Mouse (Mus musculus): Measurements from ENCODE around the gene Mov10l1. TPM values are rescaled to one million over a fixed set of nuclear protein-coding genes. Genes with fewer than 3 reads are reported as not detected.

Mov10l1 gene
- total RNA-seq (2021), result under 1 TPM in 1 of 2 experiments, not detected in 1; 0.53 TPM
- long read RNA-seq, experiment 1, result 0 reads
- long read RNA-seq, experiment 2, result 0 reads

DNA sequence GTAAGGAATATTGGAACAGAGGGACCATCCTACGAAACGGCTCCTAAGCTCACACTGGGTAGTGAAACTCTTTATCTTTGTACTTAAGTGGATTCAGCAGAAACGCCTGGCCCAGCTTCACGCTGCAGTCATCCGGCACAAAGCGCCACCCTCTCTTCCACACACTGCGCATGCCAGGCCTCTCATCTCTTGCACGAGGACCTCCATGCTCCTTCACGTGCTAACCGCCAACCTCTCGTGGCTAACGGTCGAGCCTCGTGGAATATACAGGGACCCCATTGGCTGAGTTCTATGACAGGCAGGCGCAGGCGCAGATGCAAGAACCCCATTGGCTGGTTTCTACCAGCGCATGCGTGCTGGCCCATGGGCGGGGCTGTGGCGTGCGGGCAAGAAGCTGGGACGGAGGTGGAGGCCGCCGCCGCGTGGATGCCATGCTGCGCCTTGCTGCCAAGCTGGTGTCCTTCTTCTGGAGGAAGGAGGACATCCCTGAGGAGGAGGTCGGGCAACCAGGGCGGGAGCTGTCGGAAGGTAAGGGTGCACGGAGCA lies at the start of gene Mov10l1:
TSS of gene Mov10l1 (plus strand) at position 376 of the 546 bp plus-strand sequence.
- no peak for DNase-seq (ENCODE audit: low spot score in 2 of 2)

DNA sequence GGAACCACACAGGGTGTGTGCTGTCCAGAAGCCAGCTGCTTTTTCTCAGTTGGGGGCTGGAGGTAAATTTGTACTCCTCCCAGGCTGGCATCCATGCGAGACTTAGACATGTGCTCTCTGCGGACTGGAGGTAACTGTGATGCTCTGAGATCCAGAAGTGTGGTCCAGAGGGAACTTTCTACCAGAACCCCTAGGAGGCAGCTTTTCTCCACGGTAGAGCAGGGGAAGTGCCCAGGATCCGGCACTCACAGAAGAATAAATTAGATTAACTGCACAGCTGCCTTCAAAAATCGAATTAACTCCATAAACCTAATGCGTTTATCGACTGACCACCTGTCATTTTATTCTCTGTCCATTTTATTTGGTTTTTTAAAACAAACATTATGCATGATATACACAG lies 48.6 kb upstream of the Mov10l1 start:
- DNase-seq (ENCODE audit: low spot score in 2 of 2), result no peak

DNA sequence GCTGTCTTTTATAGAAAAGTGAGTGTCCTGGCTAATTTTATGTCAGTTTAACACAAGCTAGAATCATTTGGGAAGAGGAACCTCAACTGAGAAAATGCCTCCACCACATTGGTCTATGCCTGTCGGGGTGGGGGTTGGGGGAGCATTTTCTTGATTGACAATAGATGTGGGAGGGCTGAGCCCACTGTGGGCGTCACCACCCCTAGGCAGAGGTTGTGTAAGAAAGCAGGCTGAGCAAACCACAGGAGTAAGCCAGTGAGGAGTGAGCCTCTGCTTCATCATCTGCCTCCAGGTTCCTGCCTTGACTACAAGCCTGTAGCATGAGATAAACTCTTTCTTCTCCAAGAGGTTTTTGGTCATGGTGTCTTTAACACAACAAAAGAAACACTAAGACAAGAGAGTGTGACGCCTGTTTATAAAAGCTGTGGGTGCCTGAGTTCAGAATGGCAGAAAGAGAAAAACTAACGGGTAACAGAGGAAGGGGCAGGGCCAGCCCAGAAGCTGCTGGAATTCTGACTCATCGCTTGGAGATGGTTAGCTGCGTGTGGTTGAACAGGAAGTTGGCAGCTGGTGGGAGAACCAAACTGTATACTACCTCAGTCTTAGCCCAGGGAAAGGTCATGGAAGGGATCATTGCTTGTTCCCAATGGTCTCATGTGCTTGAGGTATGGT lies 46.0 kb upstream of the Mov10l1 start:
- DNase-seq (ENCODE audit: low spot score in 2 of 2), result no peak

DNA sequence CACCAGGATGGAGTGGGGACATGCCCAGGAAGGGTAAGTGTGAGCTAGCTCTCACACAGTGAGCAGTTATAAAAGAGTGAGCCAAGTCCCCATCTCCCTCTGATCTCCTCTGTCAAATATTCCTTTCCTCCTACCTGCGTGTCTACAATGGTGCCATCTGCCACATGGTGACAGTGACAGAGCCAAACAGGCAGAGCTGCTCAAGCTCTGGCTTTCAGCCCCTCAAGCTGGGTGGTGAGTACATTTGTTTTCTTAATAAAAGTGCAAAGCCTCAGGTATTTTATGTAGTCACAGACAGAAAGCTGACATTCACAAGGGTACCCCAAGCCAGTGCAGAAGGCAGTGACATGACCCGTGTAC lies 45.4 kb upstream of the Mov10l1 start:
- no peak for DNase-seq (ENCODE audit: low spot score in 2 of 2)

DNA sequence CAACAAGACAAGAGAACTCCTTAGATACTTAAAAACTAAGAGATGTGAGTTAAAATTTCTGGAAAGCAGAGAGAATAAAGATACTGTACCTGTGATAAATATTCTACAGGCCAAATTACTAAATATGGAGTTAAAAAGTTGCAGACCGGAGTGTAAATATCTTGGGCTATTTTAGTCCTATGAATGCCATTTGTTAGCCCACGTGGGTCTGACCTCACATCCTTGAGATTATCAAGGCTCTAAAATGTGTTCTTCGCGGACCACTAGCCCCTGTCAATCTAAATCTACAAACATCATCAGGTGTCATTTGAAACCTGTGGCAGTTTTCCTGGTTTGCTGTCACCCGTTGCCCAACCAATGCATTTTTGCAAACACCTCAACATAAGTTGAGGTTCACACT lies 39.9 kb upstream of the Mov10l1 start:
- no peak for DNase-seq (ENCODE audit: low spot score in 2 of 2)

DNA sequence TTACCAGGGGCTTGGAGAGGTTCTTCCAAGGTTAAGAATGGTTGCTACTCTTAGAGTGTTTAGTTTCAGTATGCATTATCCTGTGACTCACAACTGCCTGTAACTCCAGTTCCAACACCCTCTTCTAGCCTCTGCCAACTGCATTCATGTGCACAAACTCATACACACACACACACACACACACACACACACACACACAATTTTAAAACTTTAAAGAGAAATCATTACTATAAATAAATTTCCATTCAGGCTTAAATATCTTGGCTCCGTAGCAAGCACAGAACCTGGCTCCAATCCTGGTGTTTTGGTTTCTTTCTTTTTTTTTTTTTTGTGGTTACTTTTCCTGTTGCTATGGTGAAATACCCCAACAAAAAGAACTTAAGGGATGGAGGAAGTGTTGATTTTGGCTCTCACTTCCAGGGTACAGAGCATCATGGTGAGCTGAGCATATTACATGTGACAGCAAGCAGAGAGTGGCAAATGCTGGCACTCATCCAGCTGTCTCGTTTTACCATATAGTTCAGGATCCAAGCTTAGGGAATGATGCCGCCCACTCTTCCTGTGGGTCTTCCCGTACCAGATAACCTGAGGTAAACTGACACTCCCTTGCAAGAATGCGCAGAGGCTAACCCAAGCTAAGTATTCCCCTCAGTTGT lies 38.7 kb upstream of the Mov10l1 start:
- no peak for DNase-seq (ENCODE audit: low spot score in 2 of 2)

DNA sequence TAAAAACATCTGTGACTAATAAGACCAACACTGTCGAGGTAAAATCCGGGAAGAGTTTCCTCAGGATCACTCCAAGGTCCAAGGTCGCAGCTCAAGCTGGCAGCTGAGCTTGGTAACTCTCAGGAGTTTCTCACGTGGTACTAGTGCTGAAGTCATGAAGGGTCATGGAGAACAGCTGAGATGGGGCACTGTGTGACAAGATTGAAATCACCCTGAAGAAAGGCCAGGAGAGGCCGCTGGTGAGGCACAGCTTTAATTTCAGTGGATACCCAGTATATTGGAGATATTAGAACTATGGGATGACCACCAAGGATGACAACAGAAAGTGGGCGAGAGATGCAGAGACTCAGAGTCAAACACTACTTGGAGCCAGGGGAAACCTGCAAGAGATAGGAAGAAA lies 35.9 kb upstream of the Mov10l1 start:
- DNase-seq (ENCODE audit: low spot score in 2 of 2), result no peak

DNA sequence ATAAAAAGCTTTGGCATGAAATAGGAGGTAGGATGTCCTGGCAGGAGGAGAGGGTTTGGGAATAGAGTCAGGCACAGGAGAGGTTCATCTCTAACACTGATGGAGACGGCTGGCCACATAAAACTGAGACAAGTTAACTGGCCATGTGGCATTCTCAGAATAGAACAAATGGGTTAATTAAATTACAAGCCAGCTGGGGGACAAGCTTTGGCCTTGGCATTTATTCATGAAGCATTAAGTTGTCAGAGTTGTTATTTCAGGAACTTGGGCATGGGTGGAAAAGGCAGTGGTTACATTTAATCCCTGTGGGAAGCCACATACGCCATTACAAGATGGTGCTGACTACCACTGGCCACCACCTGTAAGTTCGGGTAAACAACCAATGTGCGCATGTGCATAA lies 31.5 kb upstream of the Mov10l1 start:
- no peak for DNase-seq (ENCODE audit: low spot score in 2 of 2)

DNA sequence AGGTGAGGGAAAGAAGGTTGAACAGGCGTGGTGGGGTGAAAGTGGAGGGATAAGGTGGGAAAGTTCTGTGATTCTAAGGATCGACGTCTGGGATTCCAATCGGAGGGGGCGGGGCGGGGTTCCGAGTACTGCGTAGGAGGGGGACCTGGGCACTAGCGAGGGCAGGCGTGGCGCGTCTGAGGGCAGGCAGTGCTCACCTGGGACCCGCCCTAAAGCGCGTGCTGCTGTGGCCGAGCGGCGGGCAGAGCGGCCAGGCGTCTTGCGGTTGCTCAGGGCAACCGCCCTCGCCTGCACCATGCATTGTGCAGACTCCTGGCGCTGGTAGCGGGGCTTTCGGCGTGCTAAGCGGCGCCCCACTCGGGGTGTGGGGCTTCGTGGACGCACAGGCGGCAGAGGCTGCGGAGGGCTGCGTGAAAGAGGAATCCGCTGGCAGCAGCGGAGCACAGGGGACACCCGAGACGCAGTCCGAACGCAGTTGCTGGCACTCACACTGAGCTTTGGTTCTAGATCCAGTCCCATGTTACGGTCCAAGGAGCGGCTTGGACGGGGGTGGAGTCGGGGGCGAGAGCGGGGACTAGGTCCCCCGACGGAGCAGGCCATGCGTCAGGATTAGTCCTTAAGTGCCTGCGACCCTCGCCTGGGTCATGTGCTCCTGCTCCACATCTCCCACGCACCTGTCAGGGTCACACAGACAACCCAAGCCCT lies 28.2 kb upstream of the Mov10l1 start, which contains the start of gene Ttll8:
TSS of gene Ttll8 (minus strand) at position 51 of the 705 bp plus-strand sequence.
- DNase-seq (ENCODE audit: low spot score in 2 of 2), result no peak

DNA sequence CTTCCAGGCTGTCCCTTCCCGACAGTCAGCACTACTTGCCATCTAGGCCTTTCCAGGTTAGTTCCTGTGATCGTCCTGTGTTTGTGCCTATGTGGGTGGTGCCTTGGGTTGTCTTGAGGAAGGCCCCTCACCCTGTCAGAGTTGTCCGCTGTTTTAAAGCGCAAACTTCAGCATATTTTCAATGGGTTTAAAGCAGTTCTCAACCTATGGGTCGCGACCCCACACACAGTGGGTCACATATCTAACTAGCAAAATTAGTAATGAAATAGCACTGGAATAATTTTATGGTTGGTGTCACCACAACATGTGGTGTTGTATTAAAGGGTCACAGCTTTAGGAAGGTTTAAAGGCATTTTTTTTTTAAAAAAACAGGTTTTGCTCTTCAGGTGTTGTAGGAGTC lies 27.4 kb upstream of the Mov10l1 start:
- DNase-seq (ENCODE audit: low spot score in 2 of 2), result no peak

DNA sequence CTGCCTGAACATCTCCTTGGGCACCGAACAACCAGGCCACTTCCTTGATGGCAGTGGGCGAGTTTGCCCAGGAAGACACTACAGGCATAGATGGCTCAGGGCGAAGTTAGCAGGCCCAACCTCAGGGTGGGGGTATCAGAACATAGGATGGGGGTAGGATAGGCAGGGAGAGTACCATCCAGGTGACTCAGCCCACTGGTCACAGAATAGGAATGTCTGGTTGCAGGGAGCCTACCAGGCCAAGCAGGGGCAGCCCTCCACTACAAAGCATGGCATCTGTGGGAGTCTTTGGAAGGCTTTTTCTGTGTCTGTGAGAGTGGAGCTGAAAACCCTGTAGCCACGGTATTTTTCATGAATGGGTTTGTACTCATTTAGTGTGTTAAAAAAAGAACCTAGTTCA lies 25.2 kb upstream of the Mov10l1 start:
- no peak for DNase-seq (ENCODE audit: low spot score in 2 of 2)

DNA sequence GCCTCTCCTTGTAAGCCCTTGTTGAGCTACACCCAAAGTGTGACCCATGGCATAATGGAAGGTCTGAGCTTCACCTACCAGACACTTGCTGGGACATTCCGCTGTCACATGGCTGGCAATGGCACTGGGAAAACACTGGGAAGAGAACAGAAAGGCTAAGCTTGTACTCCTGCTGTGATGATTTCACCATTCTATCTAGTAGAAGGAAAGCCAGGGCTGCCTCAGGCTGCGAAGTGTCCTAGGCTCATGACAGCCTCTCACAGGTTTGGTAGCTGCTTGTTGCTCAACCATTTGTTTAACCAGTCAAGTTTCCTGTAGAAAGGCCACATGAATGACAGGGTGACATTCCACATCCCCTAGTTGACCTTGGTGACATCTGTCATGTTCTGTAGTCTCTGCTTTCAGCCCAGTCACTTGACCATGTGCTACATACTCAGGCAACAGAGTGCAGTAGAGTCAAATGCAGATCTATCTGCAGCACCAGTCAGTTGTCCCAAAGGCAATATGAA lies 18.6 kb upstream of the Mov10l1 start:
- no peak for DNase-seq (ENCODE audit: low spot score in 2 of 2)

DNA sequence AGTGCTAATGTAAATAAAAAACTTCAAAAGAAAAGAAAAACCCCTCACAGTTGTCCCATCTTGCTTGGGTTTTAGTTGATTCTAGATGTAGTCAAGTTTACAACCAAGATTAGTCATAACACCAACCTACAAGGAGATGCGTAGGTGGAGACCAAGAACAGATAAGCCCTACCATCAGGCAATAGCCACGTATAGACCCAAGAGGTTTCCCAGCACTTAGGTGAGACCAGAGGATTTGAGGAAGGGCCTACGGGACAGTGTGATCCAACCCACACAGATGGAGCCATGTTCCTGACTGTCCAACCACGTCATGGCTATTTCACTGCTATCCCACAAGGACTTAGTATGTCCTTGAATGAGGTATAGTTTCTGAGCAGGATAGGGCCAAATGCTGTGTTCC lies 10.4 kb upstream of the Mov10l1 start:
- DNase-seq (ENCODE audit: low spot score in 2 of 2), result no peak

DNA sequence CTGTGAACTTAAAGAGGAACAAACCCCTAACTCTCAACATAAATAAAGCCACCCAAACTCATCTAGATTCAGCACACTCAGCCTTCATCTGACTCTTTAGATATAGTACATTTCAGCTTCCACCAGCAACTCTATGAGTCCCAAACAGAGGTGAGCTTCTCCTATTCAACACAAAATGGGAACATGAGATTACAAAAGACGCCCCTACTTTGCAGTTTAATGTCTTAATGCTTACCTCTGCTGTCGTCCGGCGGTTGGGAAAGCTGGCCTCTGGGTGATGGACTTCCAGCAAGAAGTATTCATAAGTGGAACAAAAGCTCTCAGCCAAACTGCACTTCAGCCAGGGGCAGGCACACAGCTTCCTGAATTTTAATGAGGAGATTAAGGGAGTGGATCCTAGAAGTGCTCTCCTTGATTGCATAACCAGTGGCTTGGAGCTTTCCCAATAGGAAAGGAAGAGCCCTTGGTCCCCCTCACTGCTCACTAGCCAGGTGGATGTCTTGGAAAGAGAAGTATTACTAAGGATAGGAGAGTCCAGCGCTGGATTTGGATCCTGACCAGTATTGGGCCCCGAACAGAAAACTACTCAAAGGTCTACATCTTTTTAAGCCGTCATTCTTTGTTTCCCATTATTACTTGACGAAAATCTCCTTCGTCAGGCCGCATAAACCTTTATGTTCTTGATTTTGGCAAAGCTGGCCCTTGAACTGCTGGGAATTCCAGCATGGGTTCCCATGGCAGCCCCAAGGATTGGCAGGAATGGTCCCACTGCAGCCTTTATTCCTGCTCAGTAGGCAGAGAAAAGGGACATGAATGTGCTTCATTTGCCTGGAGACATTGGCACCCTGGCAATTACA lies 4.2 kb upstream of the Mov10l1 start, which contains the start of gene Mlc1:
TSS of gene Mlc1 (minus strand) at position 727 of the 857 bp plus-strand sequence.
- DNase-seq (ENCODE audit: low spot score in 2 of 2), result no peak

DNA sequence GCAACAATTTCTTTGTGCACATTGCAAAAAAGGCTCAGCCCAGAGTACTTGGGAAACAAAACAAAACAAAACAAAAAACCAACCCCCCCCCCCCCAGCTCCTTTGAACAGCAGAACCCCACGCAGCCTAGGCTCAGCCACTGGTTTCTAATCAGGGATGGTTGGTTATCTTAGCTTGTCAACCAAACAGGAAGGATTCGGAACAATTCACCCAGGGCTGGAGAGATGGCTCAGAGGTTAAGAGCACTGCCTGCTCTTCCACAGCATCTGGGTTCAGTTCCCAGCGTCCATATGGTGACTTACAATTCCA lies 3.6 kb upstream of the Mov10l1 start:
- DNase-seq (ENCODE audit: low spot score in 2 of 2), result no peak

DNA sequence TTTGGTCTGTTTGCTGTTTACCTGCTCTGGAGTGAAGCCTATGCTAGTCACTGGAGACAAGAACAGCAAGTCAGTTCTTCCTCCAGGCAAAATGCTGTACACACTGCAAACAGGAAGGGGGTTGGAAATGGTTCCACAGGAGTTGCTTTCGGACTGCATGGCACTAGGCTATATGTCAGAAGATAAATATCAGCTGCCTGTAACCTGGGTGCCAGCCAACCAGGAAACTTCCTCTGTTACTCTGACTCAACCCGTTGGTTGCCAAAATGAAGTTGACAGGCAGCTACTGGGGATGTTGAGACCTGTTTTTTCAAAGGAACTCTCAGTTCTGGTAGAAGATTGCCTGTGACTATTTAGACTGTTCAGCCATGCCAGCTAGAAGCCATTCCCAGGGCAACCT lies 6.5 kb downstream of the Mov10l1 start:
- no peak for DNase-seq (ENCODE audit: low spot score in 2 of 2)

DNA sequence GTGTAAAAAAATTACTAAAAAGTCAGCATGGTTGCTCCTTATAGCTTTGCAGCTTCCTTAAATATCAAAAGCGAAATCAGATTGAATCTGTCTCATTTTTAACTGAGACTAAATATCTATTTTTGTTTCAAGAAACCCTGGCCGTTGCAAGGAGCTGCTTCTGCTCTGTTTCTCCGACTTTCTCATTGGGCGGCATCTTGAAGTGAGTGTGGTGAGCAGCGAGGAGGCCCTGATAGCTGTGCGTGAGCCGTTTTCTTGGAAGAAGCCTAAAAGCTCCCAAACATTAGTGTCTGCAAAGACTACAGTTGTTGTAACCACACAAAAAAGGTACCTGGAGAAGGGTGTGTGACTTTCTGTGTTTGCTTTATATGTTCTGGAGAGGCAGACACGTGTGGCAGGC lies 15.9 kb downstream of the Mov10l1 start:
- no peak for DNase-seq (ENCODE audit: low spot score in 2 of 2)

DNA sequence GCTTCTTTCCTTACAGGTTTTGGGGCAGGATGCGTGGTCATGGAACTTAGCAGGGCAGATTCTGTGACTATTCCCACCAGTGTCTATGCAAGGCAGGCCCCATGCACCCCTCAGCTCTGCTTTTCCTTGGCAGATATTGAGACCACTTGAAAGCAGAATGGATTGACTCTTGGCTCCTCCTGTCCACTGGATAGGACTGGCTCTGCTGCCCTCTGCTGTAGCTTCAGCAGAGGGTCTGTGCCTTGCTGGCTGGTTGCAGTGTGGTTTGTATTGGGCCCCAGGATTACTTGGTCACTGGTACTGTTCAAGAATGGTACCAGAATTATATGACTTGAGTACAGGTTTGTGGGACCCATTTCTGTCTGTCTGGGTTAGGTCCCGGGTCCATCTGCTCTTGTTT lies 16.4 kb downstream of the Mov10l1 start:
- no peak for DNase-seq (ENCODE audit: low spot score in 2 of 2)

DNA sequence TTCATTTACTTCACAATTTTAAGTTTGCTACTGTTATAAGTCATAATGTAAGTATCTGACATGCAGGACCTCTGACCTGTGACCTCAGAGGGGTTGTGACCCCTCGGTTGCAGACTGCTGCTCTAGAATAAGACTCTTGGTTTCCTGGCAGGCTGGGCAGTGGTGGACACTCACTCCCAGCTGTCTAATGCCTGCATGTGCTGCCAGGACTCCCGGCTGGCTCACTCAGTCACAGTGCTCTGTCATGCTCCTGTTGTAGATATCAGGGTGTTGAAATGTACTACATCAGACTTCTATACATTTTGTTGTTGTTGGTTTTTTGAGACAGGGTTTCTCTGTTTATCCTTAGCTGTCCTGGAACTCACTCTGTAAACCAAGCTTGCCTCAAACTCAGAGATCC lies 17.7 kb downstream of the Mov10l1 start:
- no peak for DNase-seq (ENCODE audit: low spot score in 2 of 2)

DNA sequence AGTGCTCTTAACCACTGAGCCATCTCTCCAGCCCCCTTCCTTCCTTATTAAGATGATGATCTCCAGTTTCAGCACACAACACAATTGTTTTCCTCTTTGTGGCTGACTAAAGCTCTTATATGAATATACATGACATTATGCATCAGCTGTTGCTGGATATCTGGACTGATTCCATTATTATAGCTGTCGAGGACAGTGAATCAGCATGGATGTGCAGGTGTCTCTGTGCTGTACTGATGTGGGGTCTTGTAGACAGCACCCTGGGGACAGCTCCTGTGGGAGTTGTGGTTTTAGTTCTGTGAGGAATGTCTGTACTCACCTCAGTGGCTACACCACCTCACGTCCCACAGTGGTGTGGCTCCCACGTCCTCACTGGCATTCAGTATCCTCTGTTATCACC lies 18.5 kb downstream of the Mov10l1 start:
- no peak for DNase-seq (ENCODE audit: low spot score in 2 of 2)

DNA sequence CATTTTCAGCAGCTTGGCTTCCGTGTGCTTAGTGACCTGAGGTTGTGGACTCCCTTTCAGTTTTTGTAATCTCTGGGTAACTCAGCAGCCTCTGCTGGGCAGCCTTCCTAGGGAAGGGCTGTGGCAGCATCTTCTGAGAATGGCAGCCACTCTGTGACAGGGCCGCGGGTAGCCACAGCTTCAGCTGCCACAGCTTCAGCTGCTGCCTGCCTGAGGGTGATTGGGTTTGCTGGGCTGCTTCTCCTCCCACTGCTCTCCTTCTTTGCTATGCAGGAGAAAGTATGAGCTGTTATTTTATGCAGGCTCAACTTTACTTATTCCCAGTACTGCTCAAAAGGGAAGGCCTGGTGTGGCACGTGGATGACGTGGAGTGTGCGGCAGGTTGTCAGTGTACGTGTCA lies 24.3 kb downstream of the Mov10l1 start:
- no peak for DNase-seq (ENCODE audit: low spot score in 2 of 2)

Data from adrenal gland, postnatal 4 days (tissue).